Mouse (Mus musculus) bone marrow, adult 2 months (tissue): Measurements from ENCODE around the gene Tmtc2. TPM values are rescaled to one million over a fixed set of nuclear protein-coding genes. Genes with fewer than 3 reads are reported as not detected.

Experiments used
- H3K27ac ChIP-seq: fragments of 200-500 bp; 2 replicates; pipeline ENCODE4 v1.5.1; 2012; ENCODE audit warnings: low read depth, mild to moderate bottlenecking, control low read depth, inconsistent platforms, low read length; ENCODE audit not compliant: control insufficient read depth, poor library complexity, insufficient read depth
- H3K4me1 ChIP-seq: fragments of 200-500 bp; 2 replicates; pipeline ENCODE4 v1.6.1; 2011; ENCODE audit warnings: low read length; ENCODE audit not compliant: control insufficient read depth, insufficient read depth
- H3K4me3 ChIP-seq: fragments of 200-500 bp; replicated peaks from 2 replicates; pipeline ENCODE3; 2011; ENCODE audit warnings: mild to moderate bottlenecking, low read depth, low read length, control low read depth; ENCODE audit not compliant: control insufficient read depth
- CTCF ChIP-seq: fragments of 200-500 bp; IDR thresholded peaks from 2 replicates; pipeline ENCODE4 v1.5.1; 2011; ENCODE audit warnings: low read length, control low read depth; ENCODE audit not compliant: control insufficient read depth, insufficient read depth
- POLR2A ChIP-seq: fragments of 200-500 bp; IDR thresholded peaks from 2 replicates; pipeline ENCODE4 v1.6.1; 2011; ENCODE audit warnings: low read depth, mild to moderate bottlenecking, control low read depth, low read length, borderline replicate concordance; ENCODE audit not compliant: control insufficient read depth
- WGBS: fragments of 180-500 bp; shearing (Covaris S2); methylation state at CpG from one replicate; pipeline ENCODE4 v1.1.7; 2018; 5-methylcytosine and 5-hydroxymethylcytosine counted together
- polyA plus RNA-seq: library from polyadenylated mRNA; stranded (reverse); fragments of >200 nt; gene quantifications from 2 replicates; pipeline ENCODE4 v1.2.4, GENCODE M21; 2011; ENCODE audit warnings: low replicate concordance; ENCODE audit not compliant: missing spikeins, insufficient read depth, insufficient read length

Gene Tmtc2
- polyA plus RNA-seq, 1 experiment: 1.3 TPM

DNA sequence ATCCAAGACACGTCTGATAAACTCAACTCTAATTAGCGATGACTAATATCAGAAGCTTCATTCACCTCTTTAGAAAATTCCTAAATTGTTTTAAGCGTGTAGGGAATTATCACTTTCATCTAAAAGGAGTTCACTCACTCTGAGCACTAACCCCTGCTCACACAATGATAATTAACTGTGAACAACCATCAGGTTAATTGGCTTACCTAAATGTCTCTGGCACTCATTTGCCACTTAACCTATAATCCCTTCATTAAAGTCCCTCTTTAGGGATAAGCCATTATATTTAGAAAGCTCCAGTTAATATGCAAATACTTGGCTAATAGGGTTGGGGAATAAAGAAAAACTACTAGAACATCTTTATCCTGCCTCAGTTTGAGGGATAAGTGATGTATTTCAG is 151.1 kb downstream of the Tmtc2 start:
- Histone ChIP-seq H3K4me3 (no peak overlapping the region), H3K4me1 (no peaks in the 10 kb centered on the region), H3K27ac (no peak overlapping the region)
- TF ChIP-seq POLR2A: no peak
- TF ChIP-seq CTCF: no peak
- 74% methylated on average over 3 of the region's 3 CpGs for WGBS

DNA sequence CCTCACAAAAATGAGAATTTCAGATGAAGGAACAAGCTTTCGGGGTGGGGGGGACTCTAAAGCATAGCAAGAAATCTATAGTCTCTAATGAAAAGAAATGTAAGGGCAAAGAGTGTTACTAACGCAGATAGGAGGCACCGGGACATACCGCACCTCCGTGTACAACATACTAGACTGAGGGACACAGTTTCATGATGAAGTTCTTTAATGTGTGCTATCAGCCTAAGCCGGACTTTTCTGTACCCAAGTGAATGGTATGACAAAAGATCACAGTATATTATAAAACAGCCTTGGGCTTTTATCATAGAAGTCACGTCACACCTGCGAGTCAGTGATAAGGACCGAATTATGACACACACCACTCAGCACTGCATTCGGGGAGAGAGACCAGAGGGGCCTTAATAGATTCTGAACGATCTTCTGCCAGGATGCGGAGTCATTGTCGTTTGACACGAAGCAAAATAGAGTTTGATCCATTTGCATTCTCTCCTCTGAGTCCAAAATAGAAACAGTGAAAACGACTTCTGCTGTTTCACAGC is 156.3 kb downstream of the Tmtc2 start:
- WGBS: 71% methylated on average over 15 of the region's 15 CpGs
- Histone ChIP-seq H3K27ac (no peak overlapping the region), H3K4me3 (no peak overlapping the region), H3K4me1 (no peaks in the 10 kb centered on the region)
- TF ChIP-seq POLR2A: no peak
- no peak for TF ChIP-seq CTCF

DNA sequence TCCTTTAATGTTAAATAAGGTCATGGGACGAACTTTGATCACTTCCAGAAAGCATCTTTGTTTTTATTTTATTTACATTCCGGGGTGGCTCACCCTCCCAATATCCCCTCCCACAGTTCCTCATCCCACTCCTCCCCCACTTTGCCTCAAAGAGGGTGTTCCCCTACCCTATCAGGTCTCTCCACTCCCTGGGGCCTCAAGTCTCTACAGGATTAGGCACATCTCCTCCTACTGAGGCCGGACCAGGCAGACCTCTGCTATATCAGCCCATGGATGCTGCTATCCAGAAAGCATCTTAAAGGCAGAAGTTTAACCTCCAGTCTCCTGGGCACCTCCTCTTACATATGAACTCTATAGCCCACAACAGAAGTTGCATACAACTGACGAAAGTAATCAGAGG is 157.7 kb downstream of the Tmtc2 start:
- Histone ChIP-seq H3K4me3 (no peak overlapping the region), H3K4me1 (no peaks in the 10 kb centered on the region), H3K27ac (no peak overlapping the region)
- TF ChIP-seq CTCF (no peak), POLR2A (no peak)
- 84% methylated on average over 4 of the region's 4 CpGs for WGBS

DNA sequence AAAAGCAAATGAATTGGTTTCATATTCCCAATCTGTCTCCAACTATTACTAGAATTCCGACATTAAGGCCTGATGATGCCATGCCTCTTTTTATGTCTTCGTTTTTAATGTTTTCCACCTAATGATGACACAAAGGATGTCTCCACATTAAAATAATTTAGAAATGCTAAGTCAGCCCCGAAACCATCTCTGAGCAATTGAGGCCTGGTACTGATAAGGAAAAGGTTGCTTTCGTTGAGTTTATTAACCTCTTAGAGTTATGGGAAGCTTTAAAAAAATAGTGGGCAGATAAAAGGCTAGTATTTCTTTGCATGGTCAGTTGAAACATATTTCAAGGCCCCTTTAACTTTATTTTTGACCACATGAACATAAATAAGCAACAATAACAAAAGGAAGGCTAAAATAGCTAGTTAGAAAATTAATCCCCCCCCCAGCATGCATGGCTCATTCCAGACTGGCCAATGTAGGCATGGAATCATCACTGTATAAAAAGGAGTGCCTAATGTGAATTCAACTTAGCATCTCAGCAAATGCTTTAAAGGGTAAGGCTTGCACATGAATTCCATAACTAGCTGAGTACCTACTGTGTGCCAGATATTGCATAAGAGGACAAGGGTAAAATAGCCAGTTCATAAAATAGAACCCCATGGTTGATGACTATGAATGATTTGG is 168.3 kb downstream of the Tmtc2 start:
- no peaks in the 10 kb centered on the region for H3K4me1 ChIP-seq
- no peak overlapping the region for H3K4me3 ChIP-seq
- no peak overlapping the region for H3K27ac ChIP-seq
- WGBS: 80% methylated on average over 4 of the region's 4 CpGs
- no peak for TF ChIP-seq CTCF
- TF ChIP-seq POLR2A: no peak

DNA sequence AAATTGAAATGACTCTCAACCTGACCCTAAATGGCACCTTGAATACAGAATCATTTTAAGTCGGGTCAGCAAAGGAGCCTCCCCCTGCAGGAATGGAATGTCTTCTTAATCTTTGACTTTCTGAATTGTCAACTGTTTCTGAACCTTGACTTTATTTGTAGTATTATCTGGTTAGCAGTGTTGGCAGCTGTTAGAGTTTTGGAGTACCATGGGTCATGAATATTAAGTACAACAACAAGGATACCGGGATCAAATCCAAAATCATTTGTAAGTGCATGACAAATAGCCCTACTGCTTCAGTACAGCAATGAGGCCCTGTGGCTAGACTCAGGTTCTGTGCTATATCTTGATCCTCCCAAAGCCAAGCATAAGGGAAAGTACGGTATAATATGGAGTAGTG is 170.3 kb downstream of the Tmtc2 start:
- no peaks in the 10 kb centered on the region for H3K4me1 ChIP-seq
- TF ChIP-seq CTCF: no peak
- TF ChIP-seq POLR2A: no peak
- H3K27ac ChIP-seq: no peak overlapping the region
- WGBS: 85% methylated on average over 3 of the region's 3 CpGs
- no peak overlapping the region for H3K4me3 ChIP-seq

DNA sequence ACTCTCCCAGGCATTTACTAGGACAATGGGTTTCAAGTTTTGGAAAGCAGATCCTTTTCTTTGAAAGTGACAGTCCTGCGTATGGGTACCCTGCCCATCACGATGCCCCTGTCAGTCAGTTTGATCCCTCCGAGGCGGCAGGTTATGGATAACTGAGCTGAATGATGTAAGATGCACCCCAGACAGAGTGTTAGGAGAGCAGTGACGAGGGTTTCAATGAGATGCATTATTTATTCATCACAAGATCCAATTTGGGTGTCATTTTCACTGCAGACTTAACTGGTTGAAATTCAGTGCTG is 171.8 kb downstream of the Tmtc2 start:
- H3K4me3 ChIP-seq: no peak overlapping the region
- 86% methylated on average over 5 of the region's 5 CpGs for WGBS
- no peak overlapping the region for H3K27ac ChIP-seq
- TF ChIP-seq CTCF: no peak
- TF ChIP-seq POLR2A: no peak
- H3K4me1 ChIP-seq: no peaks in the 10 kb centered on the region

DNA sequence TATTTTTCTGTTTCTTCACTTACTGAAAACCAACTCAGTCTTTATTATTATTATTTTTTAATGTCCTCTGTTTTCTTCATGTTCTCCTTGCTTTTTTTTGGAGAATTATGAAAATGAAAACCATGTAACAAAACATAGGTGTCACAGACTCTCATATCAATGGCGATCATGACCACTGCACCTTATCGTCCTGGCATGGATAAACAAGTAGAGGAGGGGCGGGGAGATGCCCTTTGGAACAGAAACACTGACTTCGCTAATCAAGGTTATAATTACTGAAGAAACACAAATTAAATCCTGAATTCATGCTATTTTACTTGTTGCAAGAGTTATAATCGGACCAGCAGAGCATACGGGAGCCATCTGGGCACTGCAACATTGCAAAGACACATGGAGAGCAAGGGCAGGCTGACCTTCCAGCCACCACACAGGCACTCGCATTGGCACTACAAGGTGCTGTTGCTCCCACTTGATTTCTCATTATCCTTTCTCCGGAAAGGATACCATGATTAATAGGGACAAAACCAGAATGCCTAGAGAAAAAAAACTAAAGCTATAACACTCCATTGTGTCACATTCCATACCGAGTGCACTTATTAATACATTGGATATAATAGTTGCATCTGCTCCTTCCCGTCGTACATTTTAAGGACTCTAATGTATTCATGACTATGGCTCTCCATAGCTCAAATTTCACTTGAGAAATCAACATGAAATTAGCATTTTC is 172.3 kb downstream of the Tmtc2 start:
- 91% methylated on average over 11 of the region's 11 CpGs for WGBS
- H3K4me1 ChIP-seq: no peaks in the 10 kb centered on the region
- H3K4me3 ChIP-seq: no peak overlapping the region
- TF ChIP-seq CTCF (no peak), POLR2A (no peak)
- no peak overlapping the region for H3K27ac ChIP-seq

DNA sequence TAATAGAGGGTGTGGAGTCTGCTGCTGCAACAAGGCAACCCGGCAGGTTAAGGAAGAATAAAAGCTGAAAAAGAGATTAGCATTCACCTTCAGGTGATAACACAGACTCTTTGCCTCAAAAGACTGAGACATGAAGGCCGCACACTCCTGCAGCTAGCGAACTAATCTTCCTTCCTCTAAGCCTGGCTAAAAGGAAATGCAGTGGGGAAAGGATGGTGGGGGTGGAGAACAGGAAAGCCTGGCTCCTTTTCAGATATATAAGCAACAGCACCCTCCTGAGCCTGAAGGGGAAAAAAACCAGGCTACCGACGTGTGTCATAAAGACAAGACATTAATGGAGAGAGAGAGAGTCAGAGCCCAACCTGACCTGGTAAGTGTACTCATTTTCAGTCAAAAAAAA is 174.9 kb downstream of the Tmtc2 start:
- 17% methylated on average over 5 of the region's 5 CpGs for WGBS
- TF ChIP-seq POLR2A: no peak
- TF ChIP-seq CTCF: no peak
- no peak overlapping the region for H3K4me3 ChIP-seq
- no peaks in the 10 kb centered on the region for H3K4me1 ChIP-seq
- H3K27ac ChIP-seq: no peak overlapping the region

DNA sequence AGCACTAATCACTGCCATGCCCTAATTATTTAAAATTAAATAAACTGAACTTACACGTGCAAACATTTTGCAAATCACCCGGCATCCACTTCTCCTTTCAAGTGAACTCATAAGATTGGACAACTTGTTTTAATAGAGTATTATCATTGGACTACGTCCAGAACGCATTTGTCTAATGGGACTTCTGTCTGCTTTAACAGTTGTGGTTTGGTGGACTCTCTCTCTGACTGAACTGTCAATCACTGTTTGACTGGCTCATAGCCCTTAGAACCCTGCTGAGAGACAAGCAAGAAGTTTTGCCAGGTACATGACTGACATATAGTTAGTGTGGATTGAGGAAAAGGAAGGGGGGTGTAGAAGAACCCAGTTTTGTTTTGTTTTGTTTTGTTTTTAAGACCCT is 190.2 kb downstream of the Tmtc2 start:
- H3K27ac ChIP-seq: no peak overlapping the region
- TF ChIP-seq POLR2A (no peak), CTCF (no peak)

DNA sequence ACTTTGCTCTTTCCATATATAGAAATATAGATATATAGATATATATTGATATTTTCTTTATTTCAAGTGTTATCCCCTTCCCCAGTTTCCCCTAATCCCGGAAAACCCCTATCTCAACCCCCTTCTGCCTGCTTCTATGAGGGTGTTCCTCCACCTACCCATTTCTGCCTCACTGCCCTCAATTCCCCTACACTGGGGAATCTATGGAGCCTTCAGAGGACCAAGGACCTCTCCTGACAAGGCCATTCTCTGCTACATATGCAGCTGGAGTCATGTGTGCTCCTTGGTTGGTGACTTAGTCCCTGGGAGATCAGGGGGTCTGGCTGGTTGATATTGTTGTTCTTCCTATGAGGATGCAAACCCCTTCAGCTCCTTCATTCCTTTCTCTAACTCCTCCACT is 192.5 kb downstream of the Tmtc2 start:
- Histone ChIP-seq H3K4me1 (no peaks in the 10 kb centered on the region), H3K4me3 (no peak overlapping the region), H3K27ac (no peak overlapping the region)
- TF ChIP-seq CTCF (no peak), POLR2A (no peak)
- 64% methylated on average over 1 of the region's 1 CpGs for WGBS

More for the DNA sequence above, 190.2 kb downstream of the Tmtc2 start:
- no peaks in the 10 kb centered on the region for H3K4me1 ChIP-seq
- WGBS: 74% methylated on average over 4 of the region's 4 CpGs
- no peak overlapping the region for H3K4me3 ChIP-seq
